Mouse (Mus musculus): ENCODE measurements around the gene Kcnj9.

DNA sequence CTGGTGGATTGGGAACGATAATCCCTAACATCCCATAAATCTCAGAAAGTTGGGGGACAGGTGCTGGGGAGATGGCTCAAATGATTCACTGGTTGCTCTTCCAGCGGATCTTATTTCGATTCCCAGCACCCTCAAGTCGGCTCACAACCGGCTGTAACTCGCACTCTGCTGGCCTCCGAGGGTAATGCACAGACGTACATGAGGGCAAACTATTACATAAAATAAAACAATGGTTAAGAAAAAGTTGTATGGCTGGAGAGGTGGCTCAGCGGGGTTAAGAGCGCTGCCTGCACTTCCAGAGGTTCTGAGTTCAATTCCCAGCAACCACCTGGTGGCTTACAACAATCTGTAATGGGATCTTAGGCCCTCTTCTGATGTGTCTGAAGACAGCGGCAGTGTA lies 2.4 kb downstream of the Kcnj9 start:
- no peak for TF ChIP-seq CTCF (IDR thresholded peaks at IDR 0.05; ENCODE audit: borderline replicate concordance, control insufficient read depth, extremely low read depth, insufficient read depth, low read length, poor library complexity)
- no peak for TF ChIP-seq POLR2A (IDR thresholded peaks at IDR 0.05; ENCODE audit: control insufficient read depth, extremely low read depth, insufficient read depth, low read length, poor library complexity)
